Mouse (Mus musculus) stomach, postnatal 0 days (tissue): Measurements from ENCODE around the gene Cd4. TPM values are rescaled to one million over a fixed set of nuclear protein-coding genes. Genes with fewer than 3 reads are reported as not detected.

Experiments
- ATAC-seq: fragments of 200-750 bp; cut with Nextera tagmentation; 2 replicates; pipeline ENCODE4 v1.8.0; 2017; ENCODE audit not compliant: low FRiP score, low TSS enrichment
- DNase-seq: peaks from one replicate; pipeline ENCODE4 v3.0.0-alpha.2; 2016; ENCODE audit warnings: low spot score
- H3K27ac ChIP-seq: fragments of 300-500 bp; sonication (generic); replicated peaks from 2 replicates; pipeline ENCODE4 v1.5.1; 2014; ENCODE audit warnings: mild to moderate bottlenecking, control low read depth
- H3K27me3 ChIP-seq: fragments of 300-500 bp; sonication (generic); 2 replicates; pipeline ENCODE4 v1.6.1; 2014; ENCODE audit warnings: low read length; ENCODE audit not compliant: control insufficient read depth, insufficient read depth
- H3K36me3 ChIP-seq: fragments of 300-500 bp; sonication (generic); 2 replicates; pipeline ENCODE4 v1.6.1; 2014; ENCODE audit warnings: low read length, mixed read lengths; ENCODE audit not compliant: control insufficient read depth, insufficient read depth
- H3K4me1 ChIP-seq: fragments of 300-500 bp; sonication (generic); replicated peaks from 2 replicates; pipeline ENCODE4 v1.6.1; 2014; ENCODE audit warnings: antibody characterized with exemption; ENCODE audit not compliant: control insufficient read depth, insufficient read depth
- H3K4me2 ChIP-seq: fragments of 300-500 bp; sonication (generic); replicated peaks from 2 replicates; pipeline ENCODE4 v1.6.1; 2014; ENCODE audit warnings: low read depth, mild to moderate bottlenecking, control low read depth, moderate library complexity
- H3K4me3 ChIP-seq: fragments of 300-500 bp; sonication (generic); 2 replicates; pipeline ENCODE4 v1.5.1; 2014; ENCODE audit warnings: low read depth, low read length, control low read depth
- H3K9ac ChIP-seq: fragments of 300-500 bp; sonication (generic); 2 replicates; pipeline ENCODE4 v1.6.1; 2014; ENCODE audit warnings: mild to moderate bottlenecking, low read length, control low read depth, mixed read lengths
- H3K9me3 ChIP-seq: fragments of 300-500 bp; sonication (generic); 2 replicates; pipeline ENCODE4 v1.6.1; 2016; ENCODE audit warnings: low read length; ENCODE audit not compliant: control insufficient read depth
- CTCF ChIP-seq: IDR thresholded peaks from 2 replicates; pipeline ENCODE4 v1.5.1; 2016; ENCODE audit warnings: antibody characterized with exemption, low read depth, mild to moderate bottlenecking, moderate library complexity
- EP300 ChIP-seq: optimal IDR thresholded peaks from 2 replicates; pipeline ENCODE3; 2016; ENCODE audit warnings: antibody characterized with exemption
- WGBS: fragments of 180-500 bp; shearing (Covaris S2); extraction: QIAGEN DNeasy Blood & Tissue Kit; methylation state at CpG from one replicate; pipeline ENCODE4 v1.1.7; 2014; 5-methylcytosine and 5-hydroxymethylcytosine counted together
- polyA plus RNA-seq: library from polyadenylated mRNA; unstranded; fragments of >200 nt; fragmentation: Nextera tagmentation; extraction: Ambion mirVana; gene quantifications from 2 replicates; pipeline ENCODE4 v1.2.1, GENCODE M21; 2015

The Cd4 gene
- polyA plus RNA-seq, 1 experiment from 2014 or later = 0.45 TPM

GRCm38 (mm10) chr6:124904991-124905860 is 17.2 kb upstream of the Cd4 start:
- TF ChIP-seq EP300 = no peak
- TF ChIP-seq CTCF = no peak
- Histone ChIP-seq H3K9ac (peak overlapping the region; percentile 75; the same call in 1 of the 2 replicates), H3K4me3 (no peak overlapping the region), H3K36me3 (no peaks in the 10 kb centered on the region), H3K27ac (peak overlapping the region; percentile 97), H3K4me1 (peaks cover 6% of the 10 kb centered on the region; the same call in 1 of the 2 replicates), H3K4me2 (peak overlapping the region; percentile 78), H3K27me3 (no peaks in the 10 kb centered on the region), H3K9me3 (no peaks in the 10 kb centered on the region)
- ATAC-seq = no peak
- DNase-seq = no peak
- 45% methylated on average over 13 of the region's 16 CpGs for WGBS

GRCm38 (mm10) chr6:124904161-124904981 is 16.4 kb upstream of the Cd4 start:
- DNase-seq = peak; percentile 72
- H3K27ac ChIP-seq = peak overlapping the region; percentile 97
- 9% methylated on average over 24 of the region's 24 CpGs for WGBS

GRCm38 (mm10) chr6:124903580-124904151 is 15.6 kb upstream of the Cd4 start:
- Histone ChIP-seq H3K36me3 (no peaks in the 10 kb centered on the region), H3K4me2 (peak overlapping the region; percentile 78), H3K27me3 (no peaks in the 10 kb centered on the region), H3K9me3 (no peaks in the 10 kb centered on the region), H3K9ac (peak overlapping the region; percentile 75), H3K4me3 (peak overlapping the region; percentile 55), H3K4me1 (no peaks in the 10 kb centered on the region), H3K27ac (peak overlapping the region; percentile 97)
- ATAC-seq (peak; percentile 88), DNase-seq (peak; percentile 97)
- under 1% methylated on average over 22 of the region's 23 CpGs for WGBS
- peak; percentile 98 for TF ChIP-seq CTCF
- no peak for TF ChIP-seq EP300

More at GRCm38 (mm10) chr6:124904161-124904981, 16.4 kb upstream of the Cd4 start:
- peak; percentile 78 for ATAC-seq
- Histone ChIP-seq H3K36me3 (no peaks in the 10 kb centered on the region), H3K9ac (peak overlapping the region; percentile 75), H3K27me3 (no peaks in the 10 kb centered on the region), H3K4me3 (peak overlapping the region; percentile 55), H3K4me1 (no peaks in the 10 kb centered on the region), H3K9me3 (no peaks in the 10 kb centered on the region), H3K4me2 (peak overlapping the region; percentile 78)
- no peak for TF ChIP-seq EP300
- peak; percentile 78 for TF ChIP-seq CTCF

GRCm38 (mm10) chr6:124901851-124902250 is 13.8 kb upstream of the Cd4 start:
- no peak for ATAC-seq
- Histone ChIP-seq H3K9ac (no peak overlapping the region), H3K27me3 (no peaks in the 10 kb centered on the region), H3K27ac (no peak overlapping the region), H3K4me2 (no peak overlapping the region), H3K36me3 (no peaks in the 10 kb centered on the region), H3K4me1 (no peaks in the 10 kb centered on the region), H3K4me3 (no peak overlapping the region), H3K9me3 (no peaks in the 10 kb centered on the region)
- TF ChIP-seq EP300 (no peak), CTCF (no peak)
- DNase-seq = no peak

GRCm38 (mm10) chr6:124900801-124901480 is 12.9 kb upstream of the Cd4 start:
- no peaks in the 10 kb centered on the region for H3K4me1 ChIP-seq
- no peaks in the 10 kb centered on the region for H3K9me3 ChIP-seq
- no peak overlapping the region for H3K4me2 ChIP-seq
- H3K36me3 ChIP-seq = no peaks in the 10 kb centered on the region
- H3K27ac ChIP-seq = no peak overlapping the region
- ATAC-seq (no peak), DNase-seq (no peak)
- no peak overlapping the region for H3K4me3 ChIP-seq
- H3K27me3 ChIP-seq = no peaks in the 10 kb centered on the region
- 62% methylated on average over 10 of the region's 10 CpGs for WGBS
- no peak overlapping the region for H3K9ac ChIP-seq
- TF ChIP-seq CTCF = no peak
- TF ChIP-seq EP300 = no peak
